Mouse (Mus musculus): ENCODE measurements around the gene Slc25a1.

GRCm38 (mm10) chr16:17949421-17949877 lies 21.4 kb upstream of the Slc25a1 start:
- no peak for TF ChIP-seq EP300 (IDR thresholded peaks at IDR 0.05; ENCODE audit: low read depth)
- no peak for TF ChIP-seq CTCF (IDR thresholded peaks at IDR 0.05; ENCODE audit: low read depth)
